Mouse (Mus musculus) G1E (cell line): ENCODE data around the gene Pcbp4.

Experiments
- CTCF ChIP-seq: IDR thresholded peaks from 2 replicates; pipeline ENCODE4 v1.5.1; 2012; ENCODE audit warnings: low read depth, low read length, inconsistent platforms, mixed read lengths
- GATA1 ChIP-seq: IDR thresholded peaks from 2 replicates; pipeline ENCODE4 v1.6.1; 2012; ENCODE audit warnings: borderline replicate concordance, low read length, inconsistent platforms, mixed read lengths
- GATA2 ChIP-seq: IDR thresholded peaks from 2 replicates; pipeline ENCODE4 v1.6.1; 2012; ENCODE audit warnings: low read depth, low read length, inconsistent platforms, borderline replicate concordance

DNA sequence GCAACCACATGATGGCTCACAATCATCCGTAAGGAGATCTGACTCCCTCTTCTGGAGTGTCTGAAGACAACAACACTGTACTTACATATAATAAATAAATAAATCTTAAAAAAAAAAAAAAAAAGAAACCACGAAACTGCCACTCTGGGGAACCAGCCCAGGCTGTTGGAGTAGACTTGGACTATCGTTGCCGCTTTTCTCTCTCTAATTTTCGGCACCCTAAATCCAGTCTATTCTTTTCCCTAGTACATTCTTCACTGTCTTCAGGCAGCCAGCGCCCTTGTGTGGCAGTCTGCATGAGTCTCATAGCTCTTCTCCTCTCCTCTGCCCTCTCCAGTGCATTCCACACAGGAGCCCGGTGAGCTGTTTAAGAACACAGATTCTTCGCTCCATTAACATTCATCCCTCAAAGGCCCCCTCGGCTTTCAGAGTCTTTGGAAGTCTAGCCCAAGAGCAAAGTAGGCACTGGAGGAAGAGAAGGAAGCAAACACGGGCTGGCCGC lies 24.3 kb upstream of the Pcbp4 start:
- no peak for TF ChIP-seq CTCF
- TF ChIP-seq GATA1 = no peak
- TF ChIP-seq GATA2 = no peak
